Mouse (Mus musculus) thymus, adult 2 months (tissue): ENCODE measurements around the gene Fam240a.

ENCODE experiments used
- CTCF ChIP-seq: fragments of 200-500 bp; IDR thresholded peaks from 2 replicates; pipeline ENCODE4 v1.5.1; 2012; ENCODE audit warnings: mild to moderate bottlenecking, control low read depth, low read length, moderate library complexity, borderline replicate concordance; ENCODE audit not compliant: control insufficient read depth, poor library complexity, insufficient read depth; ENCODE audit errors: extremely low read depth
- POLR2A ChIP-seq: fragments of 200-500 bp; IDR thresholded peaks from 2 replicates; pipeline ENCODE4 v1.6.1; 2012; ENCODE audit warnings: mild to moderate bottlenecking, low read length, control low read depth, moderate library complexity; ENCODE audit not compliant: control insufficient read depth, poor library complexity, insufficient read depth; ENCODE audit errors: extremely low read depth

- TF ChIP-seq CTCF (no peak), POLR2A (no peak)
These were observed 38.2 kb upstream of the Fam240a start for GRCm38 (mm10) chr9:110954681-110955445.
